Mouse (Mus musculus) Patski (cell line): ENCODE results near the gene Cyba. TPM values are rescaled to one million over a fixed set of nuclear protein-coding genes. Genes with fewer than 3 reads are reported as not detected.

Experiments
- ATAC-seq: fragments of 100-300 bp; one replicate; pipeline ENCODE4 v1.8.0; 2021
- CTCF ChIA-PET: fragments of 350-600 bp; sonication (Branson Sonifier 250); formaldehyde crosslinking; loops from one replicate; lab custom pipeline; 2022; ENCODE audit warnings: inconsistent platforms; lab: Charles Lee
- POLR2A ChIA-PET: fragments of 350-600 bp; sonication (Branson Sonifier 250); formaldehyde crosslinking; loops from one replicate; lab custom pipeline; 2022; ENCODE audit warnings: antibody characterized with exemption, inconsistent platforms; lab: Charles Lee
- DNase-seq: peaks from one replicate; pipeline ENCODE4 v3.0.0-alpha.2; 2011; ENCODE audit warnings: low read depth, low spot score
- H3K27me3 ChIP-seq: fragments of 371-371 bp; one replicate; pipeline ENCODE4 v1.5.1; 2021
- CTCF ChIP-seq: fragments of 100-300 bp; IDR thresholded peaks from one replicate; pipeline ENCODE4 v1.5.1; 2021
- in situ Hi-C: fragments of 300-500 bp; cut with MboI; formaldehyde crosslinking; loops from 3 replicates; pipeline ENCODE4 v1.11.1; 2018; ENCODE audit warnings: low pct_unique_long_range_greater_than_20kb, mixed read lengths
- polyA plus RNA-seq: library from polyadenylated mRNA; unstranded; gene quantifications from one replicate; pipeline ENCODE4 v1.2.3, GENCODE M21; 2021

Gene Cyba
- polyA plus RNA-seq, 1 experiment from 2014 or later: 288 TPM

DNA sequence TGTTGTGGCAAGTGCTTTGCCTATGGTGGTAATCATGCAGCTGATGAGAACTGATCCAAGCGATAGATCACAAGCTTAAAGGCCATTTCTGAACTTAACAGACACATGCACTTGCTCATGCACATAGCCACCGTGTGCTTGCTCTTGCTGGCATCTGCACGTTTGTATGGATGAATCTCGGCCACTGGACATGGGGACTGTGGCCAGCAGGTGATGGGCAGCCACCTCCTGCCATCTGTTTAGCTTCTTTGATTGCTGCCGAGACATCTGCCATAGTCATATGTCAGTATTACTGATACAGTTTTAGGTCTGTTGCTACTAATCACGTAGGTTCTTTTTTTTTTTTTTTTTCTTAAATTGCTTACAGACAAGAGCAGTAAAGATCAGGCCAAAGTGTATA is 37.4 kb downstream of the Cyba start:
- in situ Hi-C loops: no loop called here
- no peak for TF ChIP-seq CTCF

DNA sequence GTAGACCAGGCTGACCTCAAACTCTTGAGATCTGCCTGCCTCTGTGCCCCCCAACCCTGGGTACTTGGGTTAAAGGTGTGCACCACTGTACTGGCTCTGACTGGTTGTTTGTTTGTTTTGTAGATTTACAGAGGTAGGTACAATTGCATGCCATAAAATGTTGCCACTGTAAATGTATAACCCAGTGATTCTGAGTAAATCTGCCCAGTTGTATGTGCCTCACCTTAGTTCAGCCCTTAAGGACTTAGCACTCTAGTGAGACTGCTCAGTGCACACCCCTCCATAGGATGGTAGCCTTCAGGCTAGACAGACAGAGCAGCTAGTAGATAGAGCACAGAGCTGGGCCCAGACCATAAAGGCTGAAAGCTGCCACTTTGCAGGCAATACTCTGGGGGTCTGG is 39.0 kb downstream of the Cyba start:
- CTCF ChIA-PET: interaction anchor here (1.2 kb wide), 1 partner anchor 10 kb away, joined by 4 read pairs; no protein-coding TSS in a partner anchor
- POLR2A ChIA-PET: no interaction called here
- no peaks in the 10 kb centered on the region for H3K27me3 ChIP-seq
- ATAC-seq (no peak), DNase-seq (no peak)
- TF ChIP-seq CTCF: no peak
- in situ Hi-C loops: no loop called here

More for the DNA sequence above, 37.4 kb downstream of the Cyba start:
- DNase-seq (no peak), ATAC-seq (no peak)
- POLR2A ChIA-PET: interaction anchor here (0.7 kb wide), 1 partner anchor 92 kb away, joined by 4 read pairs; no protein-coding TSS in a partner anchor
- H3K27me3 ChIP-seq: no peaks in the 10 kb centered on the region
- CTCF ChIA-PET: no interaction called here

DNA sequence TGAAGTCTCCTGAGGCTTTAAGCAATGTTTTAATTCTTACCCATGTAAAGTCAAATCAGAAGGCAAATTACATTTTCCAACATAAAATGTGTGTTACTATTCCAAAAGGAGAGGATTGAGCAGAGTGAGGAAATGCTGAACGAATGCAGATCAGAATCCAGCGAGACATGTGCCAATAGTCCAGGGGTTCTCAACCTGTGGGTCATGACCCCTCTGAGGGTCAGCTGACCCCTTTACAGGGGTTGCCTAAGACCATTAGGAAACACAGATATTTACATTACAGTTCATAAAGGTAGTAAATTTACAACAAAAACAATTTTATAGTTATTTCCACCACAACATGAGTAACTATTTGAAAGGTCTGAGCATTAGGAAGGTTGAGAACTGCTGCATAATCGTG is 42.0 kb downstream of the Cyba start:
- ChIA-PET CTCF (no interaction called here), POLR2A (interaction anchor here (0.6 kb wide), 1 partner anchor 11 kb away, joined by 5 read pairs; no protein-coding TSS in a partner anchor)

DNA sequence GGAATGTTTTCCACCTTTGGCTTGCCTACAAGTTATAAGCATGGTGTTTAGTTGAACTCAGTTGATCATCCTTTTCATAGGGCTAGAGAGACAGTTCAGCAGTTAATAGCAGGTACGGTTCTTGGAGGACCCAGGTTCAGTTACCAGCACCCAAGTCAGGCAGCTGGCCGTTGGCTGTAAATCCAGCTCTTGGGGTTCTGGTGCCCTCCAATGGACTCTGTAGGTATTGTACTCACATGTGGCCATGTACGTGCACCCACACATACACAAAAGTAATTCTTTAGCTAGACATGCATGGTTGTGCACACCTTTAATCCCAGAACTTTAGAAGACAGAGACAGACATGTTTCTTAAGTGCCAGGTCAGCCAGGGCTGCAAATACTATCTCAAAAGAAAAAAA is 43.4 kb downstream of the Cyba start:
- ChIA-PET CTCF (interaction anchor here (1.0 to 1.1 kb wide), 2 partner anchors 8 to 12 kb away, joined by 3 read pairs; no protein-coding TSS in a partner anchor), POLR2A (no interaction called here)
- no peak for TF ChIP-seq CTCF
- H3K27me3 ChIP-seq: no peaks in the 10 kb centered on the region
- ATAC-seq (no peak), DNase-seq (no peak)
- in situ Hi-C loops: no loop called here

More for the DNA sequence above, 42.0 kb downstream of the Cyba start:
- in situ Hi-C loops: no loop called here
- ATAC-seq (no peak), DNase-seq (no peak)
- TF ChIP-seq CTCF: no peak
- H3K27me3 ChIP-seq: no peaks in the 10 kb centered on the region

DNA sequence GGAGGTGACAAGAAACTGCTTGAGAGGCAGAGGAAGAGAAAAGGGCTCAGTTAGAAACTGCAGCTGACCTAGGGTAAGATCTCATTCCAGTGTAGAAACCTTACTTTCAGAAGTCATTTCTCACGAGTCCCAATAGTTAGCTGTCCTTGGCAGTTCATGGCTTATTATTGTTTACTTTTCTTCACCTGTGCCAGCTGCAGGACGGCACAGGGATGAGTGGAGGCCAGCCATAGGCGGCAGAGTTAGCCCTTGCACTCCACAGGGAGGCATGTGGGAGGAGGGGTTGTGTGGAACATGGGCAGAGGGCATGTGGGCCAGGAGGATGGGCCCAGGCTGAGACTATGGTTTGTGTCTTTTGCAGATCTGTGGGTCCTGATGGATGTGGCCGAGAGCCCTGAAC is 49.7 kb downstream of the Cyba start:
- DNase-seq (no peak), ATAC-seq (no peak)
- ChIA-PET POLR2A (no interaction called here), CTCF (no interaction called here)
- TF ChIP-seq CTCF: no peak
- H3K27me3 ChIP-seq: no peaks in the 10 kb centered on the region
- in situ Hi-C loops: no loop called here

DNA sequence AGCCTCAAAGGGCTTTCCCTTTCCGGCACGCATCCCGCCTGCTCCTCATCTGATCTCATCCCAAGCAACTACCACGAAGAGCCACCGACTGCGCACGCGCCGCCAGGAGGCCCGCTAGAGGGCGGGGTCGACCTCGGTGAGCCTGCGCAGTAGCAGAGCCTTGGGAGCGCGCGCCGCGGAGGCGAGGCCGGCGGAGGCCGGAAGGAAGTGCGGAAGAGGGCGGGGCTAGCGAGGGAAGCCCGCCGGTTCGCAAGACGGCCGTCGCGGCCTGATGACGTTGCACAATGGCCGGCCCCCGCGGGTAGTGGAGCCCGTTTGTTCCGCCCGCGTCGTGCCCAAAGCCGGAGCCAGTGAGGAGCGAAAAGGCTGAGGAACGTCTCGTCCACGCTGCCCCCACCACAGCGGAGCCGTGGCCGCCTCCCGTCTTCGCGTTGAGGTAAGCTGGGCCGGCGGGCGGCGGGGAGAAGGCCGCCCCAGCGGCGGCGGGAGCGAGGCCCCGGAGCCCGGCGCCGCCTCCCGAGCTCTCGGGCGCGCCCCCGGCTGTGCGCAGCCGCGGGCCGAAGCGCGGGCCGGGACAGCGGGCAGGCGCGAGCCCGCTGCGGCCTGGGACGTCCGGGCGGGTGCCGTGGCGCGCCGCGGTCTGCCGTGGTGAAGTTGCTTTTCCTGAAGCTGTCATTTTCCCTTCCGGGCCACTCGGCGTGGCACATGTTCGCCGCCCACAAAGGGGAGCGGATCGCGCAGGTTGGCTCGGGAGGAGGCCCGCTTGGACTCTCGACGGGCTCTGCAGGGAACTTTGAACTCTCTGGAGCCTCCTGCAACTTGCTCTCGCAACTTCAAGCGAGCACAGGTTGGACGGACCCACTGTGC is 56.1 kb downstream of the Cyba start, which contains the start of gene Zc3h18:
TSS of gene Zc3h18 (plus strand) at position 245 of the 867 bp plus-strand sequence.
- CTCF ChIA-PET: interaction anchor here (0.9 kb wide), 1 partner anchor 11 kb away, joined by 3 read pairs; no protein-coding TSS in a partner anchor
- in situ Hi-C loops: loop anchor here (5.0 kb wide), 1 partner anchor 84 kb away; no protein-coding TSS in a partner anchor

DNA sequence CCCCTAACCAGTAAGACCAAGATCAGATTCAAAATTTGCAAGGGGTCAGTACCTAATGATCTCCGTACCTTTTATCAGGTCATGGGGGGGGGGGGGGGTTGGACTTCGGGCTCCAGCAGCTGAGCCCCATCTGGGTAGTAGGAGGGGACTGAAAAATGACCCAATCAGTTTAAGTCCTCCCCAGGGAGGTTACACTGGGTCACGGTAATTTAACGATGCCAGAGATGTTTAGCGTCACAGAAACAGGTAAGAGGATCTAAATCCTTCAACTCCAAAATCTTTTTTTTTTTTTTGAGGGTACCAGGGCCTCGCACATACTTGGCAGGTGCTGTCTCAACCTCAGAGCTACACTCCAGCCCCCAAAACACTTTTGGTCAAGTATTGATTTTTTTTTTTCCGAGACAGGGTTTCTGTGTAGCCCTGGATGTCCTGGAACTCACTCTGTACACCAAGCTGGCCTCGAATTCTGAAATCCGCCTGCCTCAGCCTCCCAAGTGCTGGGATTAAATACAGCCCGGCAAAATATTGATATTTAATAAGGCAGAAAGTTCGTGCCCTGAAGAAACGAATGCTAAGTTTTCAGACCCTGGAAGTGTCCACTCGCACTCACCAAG is 56.9 kb downstream of the Cyba start:
- no peak for TF ChIP-seq CTCF
- H3K27me3 ChIP-seq: no peaks in the 10 kb centered on the region
- in situ Hi-C loops: loop anchor here (5.0 kb wide), 1 partner anchor 84 kb away; no protein-coding TSS in a partner anchor
- DNase-seq: no peak
- ChIA-PET POLR2A (interaction anchor here (0.7 to 1.6 kb wide), 4 partner anchors 9 to 43 kb away, joined by 3 to 5 read pairs (median 4); no protein-coding TSS in a partner anchor), CTCF (interaction anchor here (1.5 kb wide), 1 partner anchor 43 kb away, joined by 3 read pairs; no protein-coding TSS in a partner anchor)
- ATAC-seq: no peak

More for the DNA sequence above, 56.1 kb downstream of the Cyba start, which contains the start of gene Zc3h18:
- ATAC-seq (peak; percentile 68), DNase-seq (peak; percentile 85)
- POLR2A ChIA-PET: interaction anchor here (0.7 to 1.6 kb wide), 3 partner anchors 10 to 20 kb away, joined by 3 to 5 read pairs (median 3); no protein-coding TSS in a partner anchor
- TF ChIP-seq CTCF: no peak
- H3K27me3 ChIP-seq: no peaks in the 10 kb centered on the region

DNA sequence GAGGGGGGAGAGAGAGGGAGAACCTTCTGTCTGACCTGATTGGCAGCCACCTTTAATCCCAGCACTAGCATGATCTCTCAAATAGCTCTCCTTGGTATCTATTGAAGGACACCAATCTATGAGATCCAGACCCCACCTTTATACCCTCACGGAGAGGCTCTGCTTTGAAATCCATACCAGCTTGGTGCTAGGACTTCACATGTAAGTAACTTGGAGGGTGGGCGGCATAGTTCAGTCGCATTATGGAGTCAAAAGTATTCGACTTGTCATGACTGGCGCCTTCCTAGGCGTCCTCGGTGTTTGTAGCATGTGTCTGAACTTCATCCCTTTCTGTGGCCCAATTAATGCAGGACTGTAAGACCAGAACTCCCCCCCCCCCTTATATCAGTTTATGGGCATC is 57.4 kb downstream of the Cyba start:
- in situ Hi-C loops: loop anchor here (5.0 kb wide), 1 partner anchor 83 kb away; no protein-coding TSS in a partner anchor
- no peak for ATAC-seq
- no peaks in the 10 kb centered on the region for H3K27me3 ChIP-seq
- TF ChIP-seq CTCF: no peak
- ChIA-PET CTCF (interaction anchor here (1.5 kb wide), 1 partner anchor 42 kb away, joined by 3 read pairs; no protein-coding TSS in a partner anchor), POLR2A (interaction anchor here (0.7 to 1.0 kb wide), 3 partner anchors 8 to 42 kb away, joined by 4 to 5 read pairs (median 4); no protein-coding TSS in a partner anchor)
- no peak for DNase-seq

Other genes starting within 250 kb of the Cyba start
- gene Zfpm1, start 150.8 kb downstream of the Cyba start, polyA plus RNA-seq: 17.8 TPM
- 0.23 TPM for gene Trhr2, start 72.2 kb downstream of the Cyba start, polyA plus RNA-seq
- 54.1 TPM for gene Zc3h18, start 56.3 kb downstream of the Cyba start, polyA plus RNA-seq
- gene Il17c, start 10.9 kb downstream of the Cyba start, polyA plus RNA-seq: 0.39 TPM
- 21.9 TPM for gene Mvd, start 10.5 kb upstream of the Cyba start, polyA plus RNA-seq
- gene Snai3, start 27.8 kb upstream of the Cyba start, polyA plus RNA-seq: 0.17 TPM
- gene Rnf166, start 43.1 kb upstream of the Cyba start, polyA plus RNA-seq: 41.5 TPM
- gene Ctu2, start 43.2 kb upstream of the Cyba start, polyA plus RNA-seq: 27.4 TPM
- 253 TPM for gene Piezo1, start 118.4 kb upstream of the Cyba start, polyA plus RNA-seq
- 24.2 TPM for gene Cdt1, start 135.1 kb upstream of the Cyba start, polyA plus RNA-seq
- gene Aprt, start 144.0 kb upstream of the Cyba start, polyA plus RNA-seq: 224 TPM
- gene Galns, start 178.5 kb upstream of the Cyba start, polyA plus RNA-seq: 60.3 TPM
- 99.5 TPM for gene Trappc2l, start 178.7 kb upstream of the Cyba start, polyA plus RNA-seq
- gene Pabpn1l, start 189.8 kb upstream of the Cyba start, polyA plus RNA-seq: 0.05 TPM